Mouse (Mus musculus) intestine, postnatal 0 days (tissue): Measurements from ENCODE around the gene Pds5a. TPM values are rescaled to one million over a fixed set of nuclear protein-coding genes. Genes with fewer than 3 reads are reported as not detected.

Experiments
- ATAC-seq: fragments of 200-750 bp; cut with Nextera tagmentation; 2 replicates; pipeline ENCODE4 v1.8.0; 2017; ENCODE audit warnings: mild to moderate bottlenecking, moderate TSS enrichment, moderate library complexity
- H3K27ac ChIP-seq: fragments of 300-500 bp; sonication (generic); 2 replicates; pipeline ENCODE4 v1.5.1; 2014; ENCODE audit warnings: mild to moderate bottlenecking, low read depth, low read length, moderate library complexity
- H3K27me3 ChIP-seq: fragments of 300-500 bp; sonication (generic); replicated peaks from 2 replicates; pipeline ENCODE4 v1.6.1; 2014; ENCODE audit warnings: low read length, mixed read lengths; ENCODE audit not compliant: control insufficient read depth, insufficient read depth
- H3K36me3 ChIP-seq: fragments of 300-500 bp; sonication (generic); 2 replicates; pipeline ENCODE4 v1.6.1; 2014; ENCODE audit warnings: mild to moderate bottlenecking, moderate library complexity; ENCODE audit not compliant: control insufficient read depth, insufficient read depth
- H3K4me1 ChIP-seq: fragments of 300-500 bp; sonication (generic); replicated peaks from 2 replicates; pipeline ENCODE4 v1.6.1; 2014; ENCODE audit warnings: antibody characterized with exemption, low read length, mixed read lengths; ENCODE audit not compliant: control insufficient read depth, insufficient read depth
- H3K4me2 ChIP-seq: fragments of 300-500 bp; sonication (generic); replicated peaks from 2 replicates; pipeline ENCODE4 v1.6.1; 2014; ENCODE audit warnings: low read depth, mild to moderate bottlenecking, moderate library complexity
- H3K4me3 ChIP-seq: fragments of 300-500 bp; sonication (generic); 2 replicates; pipeline ENCODE4 v1.5.1; 2014; ENCODE audit warnings: low read depth, low read length
- H3K9ac ChIP-seq: fragments of 300-500 bp; sonication (generic); 2 replicates; pipeline ENCODE4 v1.6.1; 2014; ENCODE audit warnings: mild to moderate bottlenecking, low read depth, low read length
- H3K9me3 ChIP-seq: fragments of 300-500 bp; sonication (generic); 2 replicates; pipeline ENCODE4 v1.6.1; 2016; ENCODE audit warnings: mixed run types; ENCODE audit not compliant: control insufficient read depth
- CTCF ChIP-seq: sonication (generic); IDR thresholded peaks from 2 replicates; pipeline ENCODE4 v1.5.1; 2016; ENCODE audit warnings: low read depth, mild to moderate bottlenecking, control low read depth, antibody characterized with exemption, moderate library complexity
- WGBS: fragments of 180-500 bp; shearing (Covaris S2); extraction: QIAGEN DNeasy Blood & Tissue Kit; methylation state at CpG from one replicate; pipeline ENCODE4 v1.1.7; 2014; 5-methylcytosine and 5-hydroxymethylcytosine counted together
- polyA plus RNA-seq: library from polyadenylated mRNA; unstranded; fragments of >200 nt; fragmentation: Nextera tagmentation; extraction: Ambion mirVana; gene quantifications from 2 replicates; pipeline ENCODE4 v1.2.1, GENCODE M21; 2015

The Pds5a gene
- polyA plus RNA-seq, 1 experiment from 2014 or later: 21.1 TPM

DNA sequence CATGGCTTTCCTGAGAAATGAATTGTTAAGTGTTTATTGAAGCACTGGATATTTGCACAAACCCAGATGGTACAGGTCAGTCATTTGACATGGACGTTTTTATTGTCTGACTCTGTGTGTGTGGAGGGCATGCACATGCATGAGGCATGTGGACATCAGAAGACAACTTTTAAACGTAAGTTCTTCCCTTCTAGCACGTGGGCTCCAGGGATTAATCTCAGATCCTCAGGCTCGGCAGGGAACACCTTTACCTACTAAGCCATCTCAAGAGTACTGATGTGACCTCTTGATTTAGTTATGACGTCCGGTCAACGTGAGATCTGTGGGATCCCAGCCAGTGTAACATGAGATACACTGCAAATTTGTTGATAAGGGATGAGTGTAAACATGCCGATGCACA lies 12.2 kb upstream of the Pds5a start:
- no peak overlapping the region for H3K27ac ChIP-seq
- no peaks in the 10 kb centered on the region for H3K36me3 ChIP-seq
- no peak overlapping the region for H3K9ac ChIP-seq
- no peaks in the 10 kb centered on the region for H3K27me3 ChIP-seq
- H3K4me2 ChIP-seq: no peak overlapping the region
- no peak for ATAC-seq
- no peaks in the 10 kb centered on the region for H3K4me1 ChIP-seq
- no peak for TF ChIP-seq CTCF
- H3K4me3 ChIP-seq: no peak overlapping the region
- no peaks in the 10 kb centered on the region for H3K9me3 ChIP-seq
- WGBS: 49% methylated on average over 8 of the region's 8 CpGs

DNA sequence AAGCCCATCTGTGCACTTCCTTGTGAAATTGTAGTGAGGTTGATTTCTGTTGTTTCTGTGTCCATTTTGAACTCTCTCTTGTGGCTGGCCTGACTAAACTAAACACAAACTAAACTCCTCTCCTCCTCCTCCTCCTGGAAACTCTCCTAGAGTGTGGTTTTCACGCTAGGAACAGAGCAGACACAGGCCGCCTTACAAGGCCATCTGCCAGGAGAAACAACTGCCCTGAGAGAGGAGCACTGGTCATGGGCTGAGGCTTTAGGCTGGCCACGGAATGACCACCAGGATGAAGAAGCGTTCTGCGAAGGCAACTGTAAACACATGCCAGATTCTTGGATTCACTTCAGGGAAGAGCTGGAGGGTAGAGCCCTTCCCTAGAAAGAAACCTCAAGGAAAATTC lies 8.9 kb upstream of the Pds5a start:
- H3K27me3 ChIP-seq: no peaks in the 10 kb centered on the region
- no peak for ATAC-seq
- 79% methylated on average over 5 of the region's 5 CpGs for WGBS
- no peak overlapping the region for H3K4me2 ChIP-seq
- H3K9ac ChIP-seq: no peak overlapping the region
- no peak for TF ChIP-seq CTCF
- H3K4me1 ChIP-seq: no peaks in the 10 kb centered on the region
- no peaks in the 10 kb centered on the region for H3K9me3 ChIP-seq
- no peak overlapping the region for H3K4me3 ChIP-seq
- no peak overlapping the region for H3K27ac ChIP-seq
- no peaks in the 10 kb centered on the region for H3K36me3 ChIP-seq

DNA sequence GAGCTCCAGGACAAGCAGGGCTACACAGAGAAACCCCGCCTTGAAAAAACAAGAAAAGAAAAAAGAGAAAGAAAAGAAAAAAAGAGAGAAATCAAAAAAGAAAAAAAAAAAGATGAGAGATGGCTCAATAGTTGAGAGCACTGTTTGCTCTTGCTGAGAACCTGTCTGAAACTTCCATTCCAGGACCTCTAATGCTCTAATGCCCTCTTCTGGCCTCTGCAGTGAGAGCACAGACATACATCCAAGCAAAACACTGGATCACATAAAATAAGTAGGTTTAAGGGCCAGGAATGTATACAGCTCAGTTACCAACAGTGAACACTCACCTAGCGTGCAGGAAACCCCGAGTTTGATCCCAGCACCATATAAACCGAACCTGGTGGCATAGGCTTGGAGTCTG lies 8.1 kb upstream of the Pds5a start:
- no peak for ATAC-seq

DNA sequence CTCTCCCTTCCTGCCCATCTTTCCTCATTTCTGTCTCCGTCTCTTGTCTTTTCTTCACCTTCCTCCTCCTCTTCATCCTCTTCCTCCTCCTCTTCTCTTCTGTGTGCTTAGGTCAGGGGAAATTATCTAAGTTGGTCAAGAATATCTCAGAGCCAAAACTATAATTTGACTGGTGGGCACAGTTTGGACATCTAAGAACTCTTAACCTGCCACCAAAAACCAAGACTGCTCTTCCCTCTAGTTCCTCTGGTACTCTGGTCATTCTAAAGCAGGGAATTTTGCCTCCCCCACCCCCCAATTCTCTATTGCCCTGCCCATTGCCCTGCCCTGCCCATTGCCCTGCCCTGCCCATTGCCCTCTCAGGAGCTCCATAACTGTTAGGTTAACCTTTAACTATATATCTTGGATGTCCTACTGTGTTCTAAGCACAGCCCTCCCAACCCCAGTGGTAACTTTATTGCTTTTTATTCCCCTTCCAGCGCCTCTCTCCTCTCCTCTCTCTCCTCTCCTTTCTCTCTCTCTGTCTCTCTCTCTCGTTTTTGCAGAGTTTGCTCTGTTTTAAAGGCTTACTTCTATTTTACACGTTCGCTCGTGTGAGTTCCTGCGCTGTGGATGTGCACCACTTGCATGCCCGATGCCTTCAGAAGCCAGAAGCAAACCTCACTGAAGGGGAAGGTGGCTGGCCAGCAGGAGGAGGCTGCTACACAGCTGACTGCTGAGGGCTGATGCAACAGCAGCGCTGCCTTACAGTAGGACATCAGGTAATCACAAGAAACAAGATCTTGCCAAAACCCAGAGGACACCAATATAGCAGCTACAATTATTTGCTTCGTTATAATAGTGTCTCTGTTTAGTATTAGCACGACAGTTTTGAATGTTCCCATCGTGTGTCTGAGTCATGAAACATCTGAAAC lies 6.9 kb upstream of the Pds5a start:
- 41% methylated on average over 12 of the region's 12 CpGs for WGBS
- peak overlapping the region; percentile 51 for H3K4me2 ChIP-seq
- peak; percentile 70 for ATAC-seq
- no peak overlapping the region for H3K4me3 ChIP-seq
- peak; percentile 35; the same call in 1 of the 2 replicates for TF ChIP-seq CTCF
- H3K27ac ChIP-seq: peak overlapping the region; percentile 35; the same call in 1 of the 2 replicates
- H3K27me3 ChIP-seq: no peaks in the 10 kb centered on the region
- H3K9me3 ChIP-seq: no peaks in the 10 kb centered on the region
- no peaks in the 10 kb centered on the region for H3K36me3 ChIP-seq
- no peak overlapping the region for H3K9ac ChIP-seq
- no peaks in the 10 kb centered on the region for H3K4me1 ChIP-seq

More for the DNA sequence above, 8.1 kb upstream of the Pds5a start:
- TF ChIP-seq CTCF: peak; percentile 66
- 72% methylated on average over 4 of the region's 4 CpGs for WGBS
- H3K9ac ChIP-seq: no peak overlapping the region
- no peak overlapping the region for H3K4me3 ChIP-seq
- no peaks in the 10 kb centered on the region for H3K4me1 ChIP-seq
- no peaks in the 10 kb centered on the region for H3K9me3 ChIP-seq
- H3K36me3 ChIP-seq: no peaks in the 10 kb centered on the region
- no peaks in the 10 kb centered on the region for H3K27me3 ChIP-seq
- H3K4me2 ChIP-seq: no peak overlapping the region
- no peak overlapping the region for H3K27ac ChIP-seq

DNA sequence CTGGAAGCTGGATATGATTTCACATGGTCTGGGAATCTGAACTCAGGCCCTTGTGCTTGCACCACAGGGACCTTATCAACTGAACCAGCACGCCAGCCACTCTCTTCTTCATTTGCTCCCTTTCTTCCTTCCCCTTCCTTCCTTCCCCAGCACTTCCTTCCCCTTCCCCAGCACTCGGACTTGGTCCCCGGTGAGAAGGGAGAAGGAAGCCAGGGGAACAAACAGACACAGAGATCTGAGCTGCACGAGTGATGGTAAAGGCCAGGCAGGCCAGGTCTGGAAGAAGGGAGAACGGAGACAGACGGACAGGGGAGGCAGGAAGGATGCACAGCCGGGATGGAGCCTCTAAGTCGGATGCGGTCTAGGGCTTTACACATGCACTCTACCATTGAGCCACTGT lies 5.2 kb upstream of the Pds5a start:
- H3K4me1 ChIP-seq: no peaks in the 10 kb centered on the region

DNA sequence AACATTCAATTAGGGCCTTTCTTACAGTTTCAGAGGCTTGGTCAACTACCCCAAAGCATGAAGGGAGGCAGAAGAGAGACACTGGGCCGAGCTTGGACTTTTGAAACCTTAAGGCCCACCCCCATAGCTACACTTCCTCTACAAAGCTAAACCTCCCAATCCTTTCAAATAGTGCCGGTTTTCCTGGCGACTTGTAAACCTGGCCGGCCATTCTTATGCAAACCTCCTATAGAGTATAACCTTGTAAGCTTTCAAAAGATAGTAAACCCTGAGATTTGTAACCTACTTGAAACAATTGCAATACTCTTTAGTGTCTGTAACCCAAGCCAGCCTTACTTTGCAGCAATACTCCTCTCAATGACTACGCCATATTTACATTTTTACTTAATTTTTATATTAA lies 2.0 kb upstream of the Pds5a start:
- H3K27me3 ChIP-seq: no peaks in the 10 kb centered on the region
- H3K4me2 ChIP-seq: no peak overlapping the region
- 0 out of 2 replicates have a peak, but pooled peaks cover 3% of the 10 kb centered on the region for H3K4me1 ChIP-seq
- no peaks in the 10 kb centered on the region for H3K36me3 ChIP-seq
- no peaks in the 10 kb centered on the region for H3K9me3 ChIP-seq
- H3K27ac ChIP-seq: no peak overlapping the region
- no peak overlapping the region for H3K9ac ChIP-seq
- TF ChIP-seq CTCF: no peak
- ATAC-seq: no peak
- H3K4me3 ChIP-seq: no peak overlapping the region
- WGBS: 88% methylated on average over 5 of the region's 5 CpGs

More for the DNA sequence above, 5.2 kb upstream of the Pds5a start:
- H3K9ac ChIP-seq: no peak overlapping the region
- H3K36me3 ChIP-seq: no peaks in the 10 kb centered on the region
- no peak overlapping the region for H3K4me2 ChIP-seq
- H3K9me3 ChIP-seq: no peaks in the 10 kb centered on the region
- no peak overlapping the region for H3K4me3 ChIP-seq
- no peak for TF ChIP-seq CTCF
- no peak overlapping the region for H3K27ac ChIP-seq
- WGBS: 81% methylated on average over 9 of the region's 9 CpGs
- no peak for ATAC-seq
- H3K27me3 ChIP-seq: no peaks in the 10 kb centered on the region
